Mouse (Mus musculus) left cerebral cortex, adult 18-20 months (tissue): ENCODE measurements around the gene Psme2b. TPM values are rescaled to one million over a fixed set of nuclear protein-coding genes. Genes with fewer than 3 reads are reported as not detected.
"Not testable (repeated sequence)": the region's sequence is repeated elsewhere in the genome, so short reads cannot be mapped to it uniquely, and the experiment has no call there.

Experiments
- DNase-seq, 2 experiments: peaks; one replicate each; pipeline ENCODE4 v3.0.0; 2021 to 2022; ENCODE audit warnings: low spot score in 2 of 2, mixed read lengths in 1 of 2
- long read RNA-seq, 2 experiments: library from polyadenylated mRNA; stranded (forward); transcript quantifications; one replicate each; pipeline ENCODE4 v2.0.0; 2021
- total RNA-seq, 2 experiments: library from RNA; stranded (reverse); gene quantifications; 2 replicates each; pipeline ENCODE4 v1.2.3; 2021

The Psme2b gene
- total RNA-seq, result 1 to 10 TPM; 1.9 to 2.8 TPM
- long read RNA-seq, experiment 1, partial matches to known transcripts, result 0 of 1 reads
- long read RNA-seq, experiment 1, other reads (novel, unspliced or antisense), result 0 of 1 reads
- long read RNA-seq, experiment 2, result 0 reads

DNA sequence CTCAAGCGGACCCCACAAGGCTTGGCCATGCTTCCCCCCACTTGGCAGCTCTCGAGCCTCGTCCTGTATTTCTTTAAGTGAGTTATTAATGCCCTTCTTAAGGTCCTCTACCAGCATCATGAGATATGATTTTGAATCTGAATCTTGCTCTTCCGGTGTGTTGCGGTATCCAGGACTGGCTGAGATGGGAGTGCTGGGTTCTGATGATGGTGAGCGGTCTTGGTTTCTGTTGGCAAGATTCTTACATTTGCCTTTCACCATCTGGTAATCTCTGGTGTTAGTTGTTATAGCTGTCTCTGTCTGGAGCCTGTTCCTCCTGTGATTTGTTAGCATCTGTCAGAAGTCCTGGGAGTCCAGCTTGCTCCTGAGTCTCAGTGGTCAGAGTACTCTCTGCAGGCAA, at the start of gene Psme2b:
Psme2b (minus strand) TSS at position 101 of the 400 bp plus-strand sequence.
- not testable (repeated sequence) for DNase-seq

DNA sequence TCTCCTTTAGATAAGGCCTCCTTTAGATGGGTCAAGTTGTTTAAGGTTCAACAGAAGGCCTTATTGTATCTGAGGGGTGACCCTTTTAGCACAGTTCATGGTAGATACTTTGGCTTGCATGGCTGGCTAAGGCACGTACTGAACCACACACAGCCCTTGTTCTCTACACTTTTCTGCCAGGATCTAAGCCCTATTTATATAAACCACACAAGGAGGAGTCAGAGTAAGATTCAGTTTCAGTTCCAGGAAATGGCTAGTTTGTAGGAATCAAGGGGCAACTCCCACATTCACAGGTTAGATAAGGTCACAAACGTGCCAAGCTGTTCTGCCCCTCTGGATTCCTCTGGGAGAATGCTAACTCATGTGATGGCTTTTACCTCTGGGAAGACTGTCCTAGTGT, 48.0 kb upstream of the Psme2b start, which contains the start of gene Tgtp1:
Tgtp1 (minus strand) TSS at position 155 of the 400 bp plus-strand sequence.
- not testable (repeated sequence) for DNase-seq

DNA sequence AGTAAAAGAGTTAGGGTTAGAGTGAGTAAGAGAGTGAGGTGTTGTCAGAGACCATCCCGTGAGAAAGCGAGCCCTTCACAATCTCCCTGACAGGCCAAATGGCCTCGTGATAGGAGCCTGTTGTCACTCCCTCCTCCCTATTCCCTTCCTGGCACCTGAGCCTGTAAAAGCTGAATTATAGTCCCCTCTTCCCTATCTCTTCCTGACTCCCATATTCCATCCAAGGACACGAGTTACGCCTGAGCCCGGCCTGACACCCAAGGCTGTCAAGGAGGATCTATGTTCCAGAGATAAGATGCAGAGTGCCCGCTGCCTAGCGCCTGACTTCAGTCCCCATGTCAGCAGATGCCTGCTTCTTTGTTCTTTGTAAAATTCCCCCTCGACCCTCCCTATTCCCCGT, 47.3 kb upstream of the Psme2b start:
- DNase-seq, result not testable (repeated sequence)

DNA sequence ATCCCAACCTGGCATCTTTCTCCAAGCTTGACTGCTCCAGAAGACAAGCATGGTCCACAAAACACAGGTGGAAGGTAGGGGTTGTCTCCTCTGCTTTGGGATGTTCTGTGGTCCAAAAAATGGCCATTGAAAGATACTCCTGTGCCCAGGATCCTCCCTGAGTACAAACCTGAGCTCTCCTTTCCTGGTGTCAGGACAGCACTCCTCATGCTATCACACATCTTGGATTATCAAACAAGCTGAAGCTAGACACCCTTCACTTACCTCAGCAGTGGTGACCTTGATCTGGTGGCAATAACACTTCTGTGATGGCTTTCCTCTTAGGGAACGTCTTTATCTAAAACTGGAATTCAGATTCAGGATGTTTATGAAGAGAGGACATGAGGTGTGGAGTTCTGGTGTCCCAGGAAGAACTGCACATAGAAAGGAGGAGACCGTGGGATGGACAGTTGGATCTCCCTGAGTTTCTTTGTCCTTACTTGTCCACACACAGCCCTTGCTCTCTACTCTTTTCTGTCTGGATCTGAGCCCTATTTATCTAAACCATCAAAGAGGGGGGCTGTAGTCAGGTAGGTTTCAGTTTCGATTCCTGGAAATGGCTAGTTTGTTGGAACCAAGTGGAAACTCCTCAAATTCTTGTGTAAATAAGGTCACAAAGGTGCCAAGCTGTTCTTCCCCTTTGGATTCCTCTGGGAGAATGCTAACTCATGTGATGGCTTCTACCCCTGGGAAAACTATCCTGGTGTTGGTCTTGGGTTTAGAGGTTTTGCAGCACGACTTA, 45.9 kb upstream of the Psme2b start, which contains the start of gene Gm12185:
Gm12185 (minus strand) TSS at position 487 of the 781 bp plus-strand sequence.
- not testable (repeated sequence) for DNase-seq

DNA sequence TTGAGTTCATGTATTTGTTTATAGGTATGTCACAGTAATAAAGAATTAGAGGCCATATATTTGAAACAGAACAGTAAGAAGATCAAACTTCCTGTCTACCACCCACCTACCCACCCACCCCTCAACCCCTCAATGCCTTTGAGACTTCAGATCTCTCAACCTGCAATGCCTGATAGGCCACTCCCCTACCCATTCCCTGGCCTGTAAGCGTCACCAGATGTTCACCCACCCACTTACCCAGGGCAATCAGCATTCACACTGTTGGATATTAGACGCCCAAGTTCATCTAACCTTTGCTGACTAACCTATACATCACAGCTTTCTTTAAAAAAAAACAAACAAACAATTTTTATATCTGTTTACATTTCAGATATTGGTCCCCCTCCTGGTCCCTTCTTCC, 44.0 kb upstream of the Psme2b start:
- not testable (repeated sequence) for DNase-seq

DNA sequence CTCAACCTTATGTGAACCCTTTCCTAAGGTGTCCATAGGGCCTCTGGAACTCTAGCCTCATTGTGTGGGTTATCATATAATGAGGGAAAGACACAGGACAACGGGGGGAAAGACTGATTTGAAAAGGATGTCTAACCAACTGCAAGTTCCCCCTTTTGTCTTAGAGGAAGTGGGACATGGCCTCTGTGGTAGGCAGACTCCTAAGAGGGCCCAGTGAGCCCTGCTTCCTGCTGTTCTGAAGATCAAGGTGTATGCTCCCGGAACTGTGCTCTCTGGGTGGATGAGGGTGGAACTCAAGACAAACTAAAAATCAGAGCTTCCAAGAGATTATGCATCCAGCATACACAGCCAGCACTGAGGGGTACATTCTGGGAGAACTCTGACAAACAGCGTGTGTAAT, 42.2 kb upstream of the Psme2b start:
- DNase-seq, result not testable (repeated sequence)

DNA sequence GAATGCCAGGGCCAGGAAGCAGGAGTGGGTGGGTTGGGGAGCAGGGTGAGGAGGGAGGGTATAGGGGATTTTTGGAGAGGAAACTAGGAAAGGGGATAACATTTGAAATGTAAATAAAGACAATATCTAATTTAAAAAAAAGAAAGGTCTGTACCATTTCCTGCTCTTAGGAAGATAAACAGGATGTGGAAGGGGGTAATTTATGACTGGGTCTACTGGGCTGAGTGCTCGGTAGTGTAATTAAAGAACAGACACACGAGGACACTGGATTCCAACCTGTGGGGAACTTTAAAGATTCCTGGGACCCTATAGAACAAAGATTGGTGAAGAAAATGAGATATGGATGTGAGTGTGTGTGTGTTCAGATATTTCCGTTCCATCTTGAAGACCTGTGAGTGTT, 36.9 kb upstream of the Psme2b start:
- not testable (repeated sequence) for DNase-seq

DNA sequence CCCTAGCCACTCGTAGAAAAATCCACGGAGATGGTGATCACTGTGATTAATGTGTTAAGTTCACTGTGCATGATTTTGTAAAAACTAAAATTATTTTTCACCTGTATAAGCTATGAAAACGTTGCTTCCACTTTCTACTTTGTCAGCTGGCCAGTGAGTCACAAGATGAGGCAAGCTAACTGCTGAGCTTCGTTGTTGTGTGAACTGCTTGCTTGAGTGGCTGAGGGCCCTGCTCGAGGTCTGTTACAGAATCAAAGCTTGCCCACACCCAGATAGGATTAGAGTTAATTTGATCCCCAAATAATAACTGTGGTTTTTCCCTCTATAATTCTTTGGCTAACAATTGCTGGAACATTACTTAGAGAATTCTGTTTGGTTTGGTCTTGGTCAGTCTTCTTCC, 34.1 kb upstream of the Psme2b start:
- DNase-seq, result not testable (repeated sequence)

DNA sequence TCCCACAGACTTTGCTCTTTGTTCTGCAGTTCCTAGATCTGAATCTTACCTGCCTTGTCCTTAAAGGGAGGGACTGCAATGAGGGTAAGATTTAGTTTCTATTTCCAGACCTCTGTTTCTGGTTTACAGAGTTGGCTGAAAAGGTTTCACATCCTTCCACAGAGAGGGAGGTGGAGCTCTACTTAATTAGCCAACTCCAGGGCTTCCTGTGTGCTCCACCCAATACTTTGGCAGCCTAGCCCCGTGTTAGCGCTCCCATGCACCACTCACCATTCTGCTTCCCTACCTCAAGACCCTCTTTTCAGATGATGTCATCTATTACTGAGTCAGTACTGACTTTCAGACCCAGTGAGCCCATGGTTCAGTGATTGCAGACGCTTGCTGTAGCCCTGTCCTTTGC, 33.3 kb upstream of the Psme2b start, which contains the start of gene 9930111J21Rik1:
9930111J21Rik1 (minus strand) TSS at position 148 of the 400 bp plus-strand sequence.
- DNase-seq, result not testable (repeated sequence)

DNA sequence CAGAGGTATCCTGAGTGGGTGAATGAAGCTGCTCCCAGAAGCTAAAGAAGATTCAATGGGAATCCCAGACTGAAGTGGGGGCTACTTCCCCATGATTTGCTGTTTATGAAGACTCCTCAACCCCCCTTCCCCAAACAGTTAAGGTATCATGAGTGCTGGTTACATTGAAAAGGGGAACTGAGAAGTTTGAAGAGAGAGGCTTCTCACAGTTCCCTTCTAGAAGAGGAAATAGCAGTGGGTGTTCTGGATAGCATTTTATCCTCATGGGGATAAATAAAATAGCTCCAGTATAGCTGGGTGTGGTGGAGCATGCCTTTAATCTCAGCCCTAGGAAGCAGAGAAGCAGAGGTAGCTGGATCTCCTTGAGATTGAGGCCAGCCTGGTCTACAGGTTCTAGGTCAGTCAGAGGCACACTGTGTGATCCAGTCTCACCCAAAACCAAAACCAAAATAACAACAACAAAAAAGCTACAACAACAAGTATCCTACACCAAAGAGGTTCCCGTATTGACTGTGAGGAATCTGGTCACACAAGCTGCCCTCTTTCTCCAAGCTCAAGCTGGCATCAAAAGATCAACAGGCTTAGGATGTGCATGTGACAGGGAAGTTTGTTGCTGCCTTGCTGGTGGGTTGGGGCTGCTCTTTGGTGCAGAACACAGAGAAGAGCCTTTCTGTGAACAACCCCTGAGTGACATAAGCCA, 32.4 kb upstream of the Psme2b start, which contains the start of gene Olfr56:
Olfr56 (plus strand) TSS at position 650 of the 700 bp plus-strand sequence.
- not testable (repeated sequence) for DNase-seq

DNA sequence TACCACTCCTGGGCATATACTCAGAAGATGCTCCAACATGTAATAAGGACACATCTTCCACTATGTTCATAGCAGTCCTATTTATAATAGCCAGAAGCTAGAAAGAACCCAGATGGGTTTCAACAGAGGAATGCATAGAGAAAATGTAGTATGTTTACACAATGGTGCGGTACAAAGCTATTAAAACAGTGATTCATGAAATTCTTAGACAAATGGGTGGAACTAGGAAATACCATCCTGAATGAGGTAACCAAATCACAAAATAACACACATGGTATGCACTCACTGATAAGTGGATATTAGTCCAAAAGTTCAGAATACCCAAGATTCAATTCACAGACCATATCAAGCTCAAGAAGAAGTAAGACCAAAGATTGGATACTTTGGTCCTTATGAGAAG, 28.7 kb upstream of the Psme2b start:
- not testable (repeated sequence) for DNase-seq

DNA sequence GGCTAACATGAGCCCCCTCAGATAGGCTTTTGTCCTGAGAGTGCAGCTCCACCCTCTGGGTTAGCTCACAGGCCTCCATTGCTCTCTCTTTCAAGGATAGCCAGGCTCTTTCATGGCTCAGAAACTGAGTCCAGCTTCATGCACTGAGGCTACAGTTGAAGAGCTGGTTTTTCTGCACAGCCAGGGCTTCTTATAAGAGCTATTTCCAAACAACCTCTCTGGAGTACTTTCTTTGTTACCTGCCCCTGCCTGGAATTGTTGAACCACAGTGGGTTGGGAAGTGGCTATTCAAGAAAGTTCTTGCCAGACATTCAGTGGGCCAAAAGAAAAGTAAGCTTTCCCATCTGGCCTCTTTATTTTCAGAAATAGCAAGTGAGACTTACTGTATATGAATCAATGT, 6.7 kb downstream of the Psme2b start:
- DNase-seq, result not testable (repeated sequence)

DNA sequence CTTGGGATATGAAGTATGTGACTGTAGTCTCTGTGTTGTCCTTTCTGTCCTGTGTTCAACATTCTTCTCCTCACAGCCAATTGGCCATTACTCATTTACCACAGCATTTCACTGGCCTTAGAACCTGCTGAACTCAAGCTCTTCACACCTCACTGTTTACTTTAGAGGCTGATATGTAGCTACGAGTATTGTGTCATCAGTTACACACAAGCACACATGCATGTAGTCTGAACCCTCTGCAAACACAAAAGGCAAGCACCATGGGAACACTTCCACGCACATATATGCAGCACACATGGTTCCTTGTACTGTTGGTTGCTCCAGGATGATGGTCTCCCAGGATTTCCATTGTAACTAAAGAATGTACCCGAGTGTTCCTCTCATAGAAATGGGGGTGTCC, 10.7 kb downstream of the Psme2b start:
- DNase-seq, result not testable (repeated sequence)

DNA sequence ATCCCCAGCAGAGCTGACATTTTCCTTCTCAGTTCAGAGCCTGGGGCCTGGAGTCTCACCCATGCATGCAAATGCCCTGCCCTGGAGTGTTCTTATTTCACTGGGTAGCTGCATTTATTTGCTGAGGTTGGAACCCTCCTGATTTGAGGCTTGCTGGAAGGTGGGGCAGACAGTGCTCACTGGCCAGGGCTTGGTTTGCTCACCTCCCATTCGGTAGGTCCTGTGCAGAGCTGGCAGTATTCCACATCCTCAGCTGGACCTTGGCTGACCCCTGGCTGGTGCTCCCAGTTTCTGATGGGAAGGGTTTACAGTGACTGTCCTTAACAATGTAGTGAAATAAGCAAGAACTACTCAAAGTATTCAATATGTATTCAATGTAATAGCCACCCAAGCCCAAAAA, 12.1 kb downstream of the Psme2b start:
- DNase-seq, result not testable (repeated sequence)

DNA sequence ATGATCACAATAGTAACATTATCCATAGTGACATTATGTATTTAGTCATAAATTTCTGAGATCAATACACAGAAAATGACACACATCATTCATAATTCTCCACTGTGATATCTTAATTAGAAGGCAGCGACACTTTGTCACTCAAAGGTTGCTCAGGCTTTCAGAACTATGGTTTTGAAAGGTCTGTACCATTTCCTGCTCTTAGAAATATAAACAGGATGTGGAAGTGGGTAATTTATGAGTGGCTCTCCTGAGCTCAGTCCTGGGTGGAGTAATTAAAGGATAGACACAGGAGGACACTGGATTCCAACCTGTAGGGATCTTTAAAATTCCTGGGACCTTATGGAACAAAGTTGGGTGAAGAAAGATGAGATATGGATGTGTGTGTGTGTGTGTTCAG, 12.6 kb downstream of the Psme2b start:
- not testable (repeated sequence) for DNase-seq

DNA sequence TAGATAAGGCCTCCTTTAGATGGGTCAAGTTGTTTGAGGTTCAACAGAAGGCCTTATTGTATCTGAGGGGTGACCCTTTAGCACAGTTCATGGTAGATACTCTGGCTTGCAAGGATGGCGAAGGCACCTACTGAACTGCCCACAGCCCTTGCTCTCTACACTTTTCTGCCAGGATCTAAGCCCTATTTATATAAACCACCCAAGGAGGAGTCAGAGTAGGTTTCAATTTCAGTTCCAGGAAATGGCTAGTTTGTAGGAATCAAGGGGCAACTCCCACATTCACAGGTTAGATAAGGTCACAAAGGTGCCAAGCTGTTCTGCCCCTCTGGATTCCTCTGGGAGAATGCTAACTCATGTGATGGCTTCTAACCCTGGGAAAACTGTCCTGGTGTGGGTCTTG, 17.9 kb downstream of the Psme2b start:
- not testable (repeated sequence) for DNase-seq

DNA sequence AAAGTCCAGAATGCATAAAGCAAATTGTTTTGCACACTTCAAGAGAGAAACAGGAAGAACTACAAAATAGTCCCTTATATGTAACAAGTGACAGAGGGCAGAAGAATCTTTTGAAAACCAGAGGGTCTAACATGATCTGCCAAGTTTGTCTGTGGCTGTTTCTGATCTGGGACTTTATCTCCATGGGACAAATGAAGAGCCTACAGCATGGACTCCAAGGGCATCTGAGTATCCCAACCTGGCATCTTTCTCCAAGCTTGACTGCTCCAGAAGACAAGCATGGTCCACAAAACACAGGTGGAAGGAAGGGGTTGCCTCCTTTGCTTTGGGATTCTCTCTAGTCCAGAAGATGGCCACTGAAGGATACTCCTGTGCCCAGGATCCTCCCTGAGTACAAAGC, 19.6 kb downstream of the Psme2b start:
- not testable (repeated sequence) for DNase-seq

DNA sequence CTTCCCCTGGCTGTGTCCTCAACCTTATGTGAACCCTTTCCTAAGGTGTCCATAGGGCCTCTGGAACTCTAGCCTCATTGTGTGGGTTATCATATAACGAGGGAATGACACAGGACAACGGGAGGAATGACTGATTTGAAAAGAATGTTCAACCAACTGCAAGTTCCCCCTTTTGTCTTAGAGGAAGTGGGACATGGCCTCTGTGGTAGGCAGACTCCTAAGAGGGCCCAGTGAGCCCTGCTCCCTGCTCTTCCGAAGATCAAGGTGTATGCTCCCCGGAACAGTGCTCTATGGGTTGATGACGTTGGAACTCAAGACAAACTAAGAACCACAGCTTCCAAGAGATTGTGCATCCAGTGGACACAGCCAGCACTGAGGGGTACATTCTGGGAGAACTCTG, 22.2 kb downstream of the Psme2b start:
- not testable (repeated sequence) for DNase-seq

DNA sequence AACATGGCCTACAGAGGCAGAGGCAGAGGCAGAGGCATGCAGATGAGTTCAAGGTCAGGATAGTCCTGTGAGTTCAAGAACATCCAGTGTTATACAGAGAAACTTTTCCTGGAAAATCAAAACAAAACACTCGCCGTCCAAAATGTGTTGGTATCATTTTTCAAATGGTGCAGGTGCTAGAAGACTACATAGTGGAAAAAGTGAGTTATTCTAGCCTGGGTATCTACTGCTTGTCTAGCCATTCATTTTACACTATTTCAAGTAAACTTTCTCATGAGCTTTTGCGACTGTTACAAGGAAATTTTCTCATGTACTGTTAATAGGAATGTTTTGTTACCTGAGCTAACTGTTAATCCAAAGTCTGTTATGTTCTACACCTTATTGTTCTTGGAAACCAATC, 27.6 kb downstream of the Psme2b start:
- DNase-seq, result no peak

DNA sequence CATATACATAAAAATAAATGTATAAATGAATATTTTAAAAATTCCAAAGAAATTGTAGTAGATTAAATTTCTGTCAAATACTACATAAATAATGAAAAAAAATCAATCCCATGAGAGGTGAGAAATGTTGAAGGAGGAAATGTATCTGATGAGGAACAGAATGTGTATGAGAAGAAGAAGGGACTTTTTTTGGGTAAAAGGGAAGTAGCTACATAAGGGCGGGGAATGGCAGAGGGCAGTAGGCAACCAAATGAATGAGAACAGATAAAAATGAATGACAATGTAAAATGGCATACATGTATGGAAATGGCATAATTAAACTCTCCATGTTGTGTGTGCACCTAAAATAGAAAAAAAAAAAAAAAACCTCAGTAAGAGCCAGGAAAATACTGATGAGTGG, 32.4 kb downstream of the Psme2b start:
- no peak for DNase-seq

DNA sequence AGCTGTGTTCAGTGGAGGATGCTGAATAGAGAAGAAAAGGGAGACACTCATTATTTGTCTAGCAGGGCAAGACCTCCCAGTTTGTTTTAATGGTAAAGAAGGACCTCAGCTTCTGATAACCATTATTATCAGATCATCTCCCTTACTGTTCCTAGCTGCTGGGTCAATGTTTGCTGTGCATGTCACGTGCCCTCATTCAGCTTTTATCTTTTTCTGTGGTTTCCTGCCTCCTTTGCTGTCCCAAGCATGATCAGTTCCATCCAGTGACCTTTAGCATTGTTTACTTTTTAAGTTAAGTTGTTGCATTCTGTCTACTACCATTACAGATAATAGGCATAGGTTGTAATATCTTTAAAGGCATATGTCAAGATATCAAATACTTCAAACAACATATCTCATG, 37.5 kb downstream of the Psme2b start:
- DNase-seq, result no peak

DNA sequence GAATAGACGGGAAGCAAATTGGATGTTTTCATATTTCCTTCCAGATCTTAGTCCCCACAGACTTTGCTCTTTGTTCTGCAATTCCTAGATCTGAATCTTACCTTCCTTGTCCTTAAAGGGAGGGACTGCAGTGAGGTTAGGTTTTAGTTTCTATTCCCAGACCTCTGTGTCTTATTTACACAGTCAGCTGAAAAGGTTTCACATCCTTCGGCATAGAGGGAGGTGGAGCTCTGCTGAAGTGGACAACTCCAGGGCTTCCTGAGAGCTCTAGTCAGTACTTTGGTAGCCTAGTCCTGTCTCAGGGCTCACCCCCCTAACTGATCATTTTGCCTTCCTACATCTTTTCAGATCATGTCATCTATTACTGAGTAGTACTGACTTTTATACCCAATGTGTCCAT, 44.0 kb downstream of the Psme2b start, which contains the start of gene Gm5431:
Gm5431 (minus strand) TSS at position 194 of the 400 bp plus-strand sequence.
- DNase-seq, result no peak
